Comparison of ENCODE assay signal across 8 mouse cellular contexts in genomic region chr14:21995031-21995754, GRCm38 (mm10). TPM values are rescaled to one million over a fixed set of nuclear protein-coding genes. Genes with fewer than 3 reads are reported as not detected.
DNase-seq lines count a peak whose midpoint lies in the region; ATAC-seq and TF ChIP-seq lines count a peak whose summit lies in the region.

No protein-coding gene starts in this region.

- H3K27ac ChIP-seq in intestine, postnatal 0 days (ENCODE audit: low read depth, low read length): peak overlapping the region; percentile 73
- no peak overlapping the region for H3K27ac ChIP-seq in liver, postnatal 0 days (ENCODE audit: low read depth)
- H3K27ac ChIP-seq in neural tube, embryonic 11.5 days (ENCODE audit: low read depth, low read length): peak overlapping the region; percentile 87

- H3K9ac ChIP-seq in intestine, postnatal 0 days (ENCODE audit: low read depth, low read length): peak overlapping the region; percentile 51
- no peak overlapping the region for H3K9ac ChIP-seq in liver, postnatal 0 days (replicated peaks)
- H3K9ac ChIP-seq in neural tube, embryonic 11.5 days (ENCODE audit: low read length): peak overlapping the region; percentile 77

- H3K4me3 ChIP-seq in intestine, postnatal 0 days (ENCODE audit: low read depth, low read length): peak overlapping the region; percentile 73
- H3K4me3 ChIP-seq in liver, postnatal 0 days (ENCODE audit: low read depth, low read length): peak overlapping the region; percentile 51
- H3K4me3 ChIP-seq in neural tube, embryonic 11.5 days (ENCODE audit: low read depth, low read length): peak overlapping the region; percentile 75

- H3K27me3 ChIP-seq in intestine, postnatal 0 days (replicated peaks; ENCODE audit: control insufficient read depth, insufficient read depth, low read length): no peaks in the 10 kb centered on the region
- H3K27me3 ChIP-seq in liver, postnatal 0 days (ENCODE audit: insufficient read depth, low read length): peaks cover 66% of the 10 kb centered on the region
- no peaks in the 10 kb centered on the region for H3K27me3 ChIP-seq in neural tube, embryonic 11.5 days (ENCODE audit: control insufficient read depth, insufficient read depth, low read length)

- H3K4me1 ChIP-seq in intestine, postnatal 0 days (replicated peaks; ENCODE audit: control insufficient read depth, insufficient read depth, low read length): 0 out of 2 replicates have a peak, but pooled peaks cover 2% of the 10 kb centered on the region
- H3K4me1 ChIP-seq in liver, postnatal 0 days (ENCODE audit: insufficient read depth): peaks cover 17% of the 10 kb centered on the region
- peaks cover 29% of the 10 kb centered on the region for H3K4me1 ChIP-seq in neural tube, embryonic 11.5 days (ENCODE audit: control insufficient read depth, insufficient read depth, low read length)

- H3K4me2 ChIP-seq in intestine, postnatal 0 days (replicated peaks; ENCODE audit: low read depth): peak overlapping the region; percentile 85
- peak overlapping the region; percentile 76 for H3K4me2 ChIP-seq in liver, postnatal 0 days (ENCODE audit: low read depth, low read length)
- peak overlapping the region; percentile 74 for H3K4me2 ChIP-seq in neural tube, embryonic 11.5 days (ENCODE audit: low read depth)

- TF ChIP-seq EP300 in liver, postnatal 0 days (IDR thresholded peaks at IDR 0.05; ENCODE audit: low read depth): no peak

- TF ChIP-seq CTCF in intestine, postnatal 0 days (IDR thresholded peaks at IDR 0.05; ENCODE audit: low read depth): no peak
- no peak for TF ChIP-seq CTCF in liver, postnatal 0 days (IDR thresholded peaks at IDR 0.05; ENCODE audit: low read depth)

- ATAC-seq in intestine, postnatal 0 days: peak; percentile 74
- ATAC-seq in liver, postnatal 0 days: peak; percentile 79
- peak; percentile 48 for ATAC-seq in neural tube, embryonic 11.5 days (ENCODE audit: insufficient read depth, low FRiP score, low TSS enrichment)

- H3K36me3 ChIP-seq in intestine, postnatal 0 days (ENCODE audit: control insufficient read depth, insufficient read depth): no peaks in the 10 kb centered on the region
- H3K36me3 ChIP-seq in liver, postnatal 0 days (replicated peaks; ENCODE audit: insufficient read depth, low read length): no peaks in the 10 kb centered on the region
- no peaks in the 10 kb centered on the region for H3K36me3 ChIP-seq in neural tube, embryonic 11.5 days (ENCODE audit: control insufficient read depth, insufficient read depth, low read length)

- peak; percentile 76 for DNase-seq in R1 (ENCODE audit: low read depth, low spot score)
- peak; percentile 88 for DNase-seq in embryo, embryonic 10 days (ENCODE audit: low spot score)
- DNase-seq in heart, adult 18-20 months: peak; percentile 76 to 78
- DNase-seq in liver, postnatal 0 days: peak; percentile 74
- peak; percentile 84 for DNase-seq in neural tube, embryonic 11.5 days (ENCODE audit: low spot score)
- peak; percentile 80 for DNase-seq in thymus, postnatal 4 days
- no peak for DNase-seq in left cerebral cortex, adult 11 months (ENCODE audit: low spot score)

- no peaks in the 10 kb centered on the region for H3K9me3 ChIP-seq in intestine, postnatal 0 days (ENCODE audit: control insufficient read depth)
- H3K9me3 ChIP-seq in liver, postnatal 0 days (ENCODE audit: low read length): no peaks in the 10 kb centered on the region
- H3K9me3 ChIP-seq in neural tube, embryonic 11.5 days (ENCODE audit: control insufficient read depth, low read length): no peaks in the 10 kb centered on the region

- WGBS in intestine, postnatal 0 days: 0% methylated on average over 36 of the region's 36 CpGs
- WGBS in liver, postnatal 0 days (ENCODE audit: insufficient replicate concordance): under 1% methylated on average over 33 of the region's 36 CpGs
- WGBS in neural tube, embryonic 11.5 days: under 1% methylated on average over 36 of the region's 36 CpGs

RNA-seq across cellular contexts. Expression of gene Zfp503, which starts 5.8 kb away (rescaled TPM):
- total RNA-seq in heart, adult 18-20 months (2021): 1 to 10 TPM; 1.2 to 2.0 TPM
- 5.7 and 6.5 TPM in 2 replicates for polyA plus RNA-seq in intestine, postnatal 0 days (2015; fragmentation: Nextera tagmentation; extraction: Ambion mirVana)
- 0.99 and 1.1 TPM in 2 replicates for polyA plus RNA-seq in liver, postnatal 0 days (2015; fragmentation: Nextera tagmentation; extraction: Ambion mirVana)
- polyA plus RNA-seq in neural tube, embryonic 11.5 days (2014; fragmentation: Nextera tagmentation; extraction: Ambion mirVana): 13.3 and 17.1 TPM in 2 replicates

RNA-seq across cellular contexts. Expression of gene Lrmda, which starts 24.3 kb away (rescaled TPM):
- 1 to 10 TPM; 1.5 to 2.4 TPM for total RNA-seq in heart, adult 18-20 months (2021)
- 0.73 and 1.8 TPM in 2 replicates for polyA plus RNA-seq in intestine, postnatal 0 days (2015; fragmentation: Nextera tagmentation; extraction: Ambion mirVana)
- 0.15 and 0.28 TPM in 2 replicates for polyA plus RNA-seq in liver, postnatal 0 days (2015; fragmentation: Nextera tagmentation; extraction: Ambion mirVana)
- polyA plus RNA-seq in neural tube, embryonic 11.5 days (2014; fragmentation: Nextera tagmentation; extraction: Ambion mirVana): 0.66 TPM in 1 of 2 replicates, not detected in the other
